Mouse (Mus musculus) retina, postnatal 1 day (tissue): ENCODE measurements around the gene Thada.

ENCODE experiments used
- DNase-seq: peaks from one replicate; pipeline ENCODE4 v3.0.0-alpha.2; 2012

The Thada gene

GRCm38 (mm10) chr17:84282388-84283280 is 183.4 kb downstream of the Thada start:
- DNase-seq = no peak

- no peak for DNase-seq
Observed at GRCm38 (mm10) chr17:84279001-84279400, 187.0 kb downstream of the Thada start.

- DNase-seq = no peak
Observed at GRCm38 (mm10) chr17:84278193-84278953, 187.6 kb downstream of the Thada start.

- no peak for DNase-seq
Observed at GRCm38 (mm10) chr17:84274999-84275398, 191.0 kb downstream of the Thada start.

GRCm38 (mm10) chr17:84274163-84274562 is 191.8 kb downstream of the Thada start:
- no peak for DNase-seq

- DNase-seq = no peak
Observed at GRCm38 (mm10) chr17:84272557-84273261, 193.3 kb downstream of the Thada start.

- DNase-seq = no peak
Observed at GRCm38 (mm10) chr17:84271566-84272202, 194.3 kb downstream of the Thada start.

- DNase-seq = no peak
Observed at GRCm38 (mm10) chr17:84269722-84270121, 196.3 kb downstream of the Thada start.

- no peak for DNase-seq
Observed at GRCm38 (mm10) chr17:84268450-84268849, 197.6 kb downstream of the Thada start.

GRCm38 (mm10) chr17:84267456-84268074 is 198.4 kb downstream of the Thada start:
- DNase-seq = no peak

GRCm38 (mm10) chr17:84266161-84266948 is 199.7 kb downstream of the Thada start:
- DNase-seq = no peak

GRCm38 (mm10) chr17:84265480-84266130 is 200.4 kb downstream of the Thada start:
- DNase-seq = no peak

GRCm38 (mm10) chr17:84264305-84264704 is 201.7 kb downstream of the Thada start:
- DNase-seq = no peak

GRCm38 (mm10) chr17:84263591-84263990 is 202.4 kb downstream of the Thada start:
- DNase-seq = no peak

GRCm38 (mm10) chr17:84262325-84262979 is 203.6 kb downstream of the Thada start:
- no peak for DNase-seq

- DNase-seq = no peak
Observed at GRCm38 (mm10) chr17:84261010-84261409, 205.0 kb downstream of the Thada start.

GRCm38 (mm10) chr17:84260226-84260625 is 205.8 kb downstream of the Thada start:
- DNase-seq = no peak

GRCm38 (mm10) chr17:84258638-84259261 is 207.3 kb downstream of the Thada start:
- DNase-seq = no peak

GRCm38 (mm10) chr17:84257927-84258532 is 208.0 kb downstream of the Thada start:
- no peak for DNase-seq
